Mouse (Mus musculus) thymus, postnatal 0 days (tissue): ENCODE results near the gene Rnf157. TPM values are rescaled to one million over a fixed set of nuclear protein-coding genes. Genes with fewer than 3 reads are reported as not detected.

Experiments
- DNase-seq: peaks from one replicate; pipeline ENCODE4 v3.0.0-alpha.2; 2015; ENCODE audit warnings: low spot score
- polyA plus RNA-seq: library from polyadenylated mRNA; unstranded; fragments of >200 nt; fragmentation: Nextera tagmentation; extraction: Ambion mirVana; gene quantifications from 2 replicates; pipeline ENCODE4 v1.2.1, GENCODE M21; 2015

Rnf157 gene
- polyA plus RNA-seq, 1 experiment from 2014 or later, result 56.7 TPM

DNA sequence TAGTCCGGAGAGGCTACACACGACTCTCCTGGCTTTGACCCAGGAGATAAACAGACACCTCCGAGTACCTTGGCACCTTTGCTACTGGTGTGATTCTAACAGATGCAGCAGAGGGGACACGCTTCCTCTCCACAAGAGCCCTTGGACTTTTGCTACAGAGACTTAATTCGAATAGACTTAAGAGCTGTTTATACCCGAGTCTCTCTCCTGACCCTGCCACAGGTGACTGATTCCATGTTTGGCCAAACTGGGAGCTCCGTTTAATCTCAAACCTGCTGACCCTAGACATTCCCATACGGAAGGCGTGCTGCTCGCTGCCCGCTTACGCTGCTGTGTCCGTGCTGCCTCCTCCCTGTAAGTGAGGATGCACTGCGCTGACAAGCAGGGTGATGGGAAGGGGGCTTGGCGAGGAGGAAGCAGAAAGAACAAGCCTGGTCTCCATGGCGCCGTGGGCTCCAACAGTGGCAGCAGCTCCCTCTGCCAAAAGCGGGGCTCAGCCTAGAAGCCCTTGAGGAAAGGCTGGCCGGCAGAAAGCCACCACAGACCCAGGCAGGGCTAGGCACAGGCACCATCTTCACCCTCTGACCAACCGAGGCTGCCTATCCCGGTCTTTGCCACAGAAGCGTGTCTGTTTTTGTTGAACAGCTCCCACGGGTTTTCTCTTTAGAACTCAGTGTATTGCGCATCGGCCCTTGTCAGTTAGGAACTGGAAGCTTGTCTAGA lies 70.6 kb downstream of the Rnf157 start:
- no peak for DNase-seq

DNA sequence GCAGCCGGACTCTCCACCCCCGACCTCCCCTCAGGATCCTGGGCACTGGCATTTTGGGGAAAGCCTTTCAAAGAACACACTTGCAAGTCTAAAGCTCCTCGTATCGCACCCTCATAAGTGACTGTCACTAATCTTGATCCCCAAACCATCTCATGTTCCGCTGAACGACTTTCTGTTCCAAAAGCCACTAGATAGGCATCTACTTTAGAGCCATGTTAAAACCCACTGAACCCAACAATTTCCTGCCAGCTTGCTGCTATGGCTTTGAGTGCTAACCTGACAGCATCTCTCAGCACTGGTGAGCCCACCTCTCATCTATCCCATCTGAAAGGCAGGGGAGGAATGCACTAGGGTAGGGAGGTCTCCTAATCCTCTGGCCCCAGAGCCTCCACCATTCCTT lies 75.3 kb downstream of the Rnf157 start:
- peak; percentile 64 for DNase-seq

DNA sequence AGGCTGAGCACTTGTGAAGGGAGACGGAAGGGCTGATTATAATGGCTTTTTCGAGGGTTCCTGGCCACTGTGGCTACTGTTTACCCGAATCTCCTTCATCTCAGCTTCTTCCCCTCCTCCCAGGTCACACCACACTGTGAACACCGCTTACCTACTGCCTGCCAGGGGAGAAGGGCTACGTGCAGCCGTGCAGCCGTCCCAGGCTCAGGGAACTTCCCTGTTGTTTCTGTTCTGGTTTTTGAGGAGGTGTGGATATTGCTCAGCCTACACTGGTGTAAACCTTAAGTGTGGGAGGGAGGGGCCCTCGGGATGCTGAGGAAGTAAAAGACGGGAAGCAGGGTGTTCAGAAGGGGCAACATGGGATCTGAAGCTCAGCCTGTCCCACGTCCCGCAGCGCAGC lies 75.8 kb downstream of the Rnf157 start:
- no peak for DNase-seq

DNA sequence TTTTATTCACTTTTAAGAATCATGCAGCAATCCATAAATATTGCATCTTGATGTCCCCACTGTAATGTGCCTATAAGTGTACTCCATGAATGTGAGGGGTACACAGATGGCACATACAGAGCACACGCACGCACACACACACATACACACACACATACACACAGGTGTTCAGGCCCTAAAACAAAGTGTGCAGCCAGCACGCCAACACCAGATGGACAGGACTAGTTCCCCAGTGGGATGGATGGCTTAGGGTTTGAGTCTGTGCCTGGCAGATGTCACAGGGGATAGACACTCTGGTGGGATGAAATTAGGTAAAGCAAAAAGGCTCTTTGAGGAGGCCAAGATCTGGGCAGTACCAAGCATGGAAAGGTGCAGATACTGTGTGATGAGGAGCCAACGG lies 76.4 kb downstream of the Rnf157 start:
- DNase-seq, result no peak

DNA sequence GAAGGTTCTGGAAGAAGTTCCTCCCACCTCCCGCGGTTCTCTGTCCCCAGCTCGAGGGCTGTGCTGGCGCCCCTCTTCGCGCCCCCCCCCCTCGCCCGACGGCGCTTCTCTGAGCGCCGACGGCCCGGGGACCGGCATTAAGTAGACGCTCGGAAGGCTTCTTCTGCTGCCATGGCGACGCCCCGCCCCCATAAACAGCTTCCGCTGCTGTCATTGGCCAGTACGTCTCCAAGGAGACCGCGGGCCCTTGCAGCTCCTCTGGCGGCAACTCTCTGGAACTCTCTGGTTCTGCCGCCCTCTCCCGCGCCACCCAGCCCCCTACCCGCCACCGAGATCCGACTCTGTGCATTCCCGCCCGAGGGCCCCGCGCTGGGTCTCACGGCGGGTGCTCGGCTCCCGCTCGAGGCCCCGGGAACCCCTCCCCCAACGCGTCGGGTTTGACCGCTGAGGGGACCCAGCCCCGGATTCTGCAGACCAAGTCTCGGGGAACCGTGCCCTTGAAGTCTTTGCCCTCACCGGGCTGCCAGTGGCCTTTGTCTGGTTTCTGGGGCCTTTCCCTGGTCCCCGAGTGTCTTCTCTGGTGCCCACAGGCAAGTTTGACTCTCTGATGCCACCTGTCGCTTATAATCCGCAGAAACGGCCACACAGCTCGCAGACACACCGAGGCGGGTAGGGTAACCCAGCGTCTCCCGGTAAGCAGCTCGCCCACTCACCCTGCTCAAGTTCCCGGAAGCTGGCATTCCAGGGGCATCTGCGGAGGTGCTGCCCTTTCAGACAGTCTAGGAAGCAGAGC lies 77.4 kb downstream of the Rnf157 start, which contains the start of gene Foxj1:
Foxj1 (minus strand) TSS at position 156 of the 793 bp plus-strand sequence.
- peak; percentile 95 for DNase-seq

DNA sequence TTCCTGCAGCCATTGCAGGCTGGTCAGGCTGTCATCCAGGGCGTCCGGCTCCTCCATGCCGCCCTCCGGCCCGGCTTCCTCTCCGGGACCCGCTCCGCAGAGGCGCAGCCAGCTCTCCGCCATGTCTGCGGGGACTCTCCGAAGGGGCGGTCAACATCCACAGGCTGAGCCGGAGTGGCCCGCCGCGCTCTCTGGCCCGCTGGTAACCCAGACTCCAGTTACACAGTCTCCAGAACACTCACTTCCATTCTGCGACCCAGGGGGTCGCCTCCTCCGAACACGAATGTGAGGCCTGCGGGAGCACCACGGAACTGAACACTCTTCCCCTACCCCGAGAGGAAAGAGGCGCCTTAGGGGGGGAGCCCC lies 78.4 kb downstream of the Rnf157 start:
- DNase-seq, result no peak

DNA sequence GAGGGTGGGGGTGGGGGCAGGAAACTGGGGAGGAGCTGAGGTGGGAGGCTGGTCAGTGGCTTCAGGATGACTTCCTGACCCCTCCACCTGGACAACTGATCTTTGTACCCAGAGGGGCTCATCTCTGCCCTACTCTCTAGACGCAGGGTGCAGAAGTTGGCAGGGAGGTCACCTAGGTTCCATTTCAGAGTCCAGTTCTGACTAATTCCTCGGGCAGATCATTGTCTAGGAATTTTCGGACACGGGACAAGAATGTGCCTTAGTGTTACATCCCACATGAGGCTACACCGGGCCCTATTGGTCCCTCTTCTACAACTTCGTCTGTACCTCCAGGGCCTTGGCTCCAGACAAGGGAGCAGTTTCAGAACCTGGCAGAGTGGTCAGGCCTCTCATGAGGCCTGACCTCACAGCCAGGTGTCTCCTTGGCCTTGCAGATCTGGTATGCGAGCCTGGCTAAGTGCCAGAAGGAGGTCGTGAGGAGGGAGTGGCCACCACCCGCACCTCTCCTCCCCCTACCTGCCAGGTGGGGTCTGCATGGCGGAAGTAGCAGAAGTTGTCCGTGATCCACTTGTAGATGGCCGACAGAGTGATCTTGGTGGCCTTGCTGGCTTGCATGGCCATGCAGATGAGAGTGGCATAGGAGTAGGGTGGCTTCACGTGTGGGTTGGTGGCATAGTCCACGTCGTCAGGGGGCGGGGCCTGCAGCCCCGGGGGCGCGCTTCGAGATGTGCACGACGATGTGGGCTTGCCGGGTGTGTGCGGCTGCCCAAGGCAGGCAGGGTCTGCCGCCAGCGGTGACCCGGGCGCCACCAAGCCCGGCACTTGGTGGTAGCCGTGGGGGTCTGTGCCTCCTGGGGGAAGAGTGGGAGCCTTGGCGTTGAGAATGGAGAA lies 79.1 kb downstream of the Rnf157 start:
- DNase-seq, result no peak

DNA sequence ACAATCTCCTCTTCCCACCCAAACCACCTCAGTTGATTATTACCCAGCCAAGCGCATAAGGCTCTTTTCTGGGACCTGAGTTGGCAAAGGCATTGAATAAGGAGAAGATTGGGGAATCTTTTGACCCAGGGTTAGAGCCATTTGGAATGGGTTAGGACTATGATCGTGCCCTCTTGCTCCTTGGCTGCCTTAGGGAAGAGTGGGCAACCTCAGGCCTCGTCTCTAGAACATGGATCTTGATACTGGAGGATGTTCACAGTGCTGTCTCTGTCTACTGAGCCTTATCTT lies 79.9 kb downstream of the Rnf157 start:
- no peak for DNase-seq

DNA sequence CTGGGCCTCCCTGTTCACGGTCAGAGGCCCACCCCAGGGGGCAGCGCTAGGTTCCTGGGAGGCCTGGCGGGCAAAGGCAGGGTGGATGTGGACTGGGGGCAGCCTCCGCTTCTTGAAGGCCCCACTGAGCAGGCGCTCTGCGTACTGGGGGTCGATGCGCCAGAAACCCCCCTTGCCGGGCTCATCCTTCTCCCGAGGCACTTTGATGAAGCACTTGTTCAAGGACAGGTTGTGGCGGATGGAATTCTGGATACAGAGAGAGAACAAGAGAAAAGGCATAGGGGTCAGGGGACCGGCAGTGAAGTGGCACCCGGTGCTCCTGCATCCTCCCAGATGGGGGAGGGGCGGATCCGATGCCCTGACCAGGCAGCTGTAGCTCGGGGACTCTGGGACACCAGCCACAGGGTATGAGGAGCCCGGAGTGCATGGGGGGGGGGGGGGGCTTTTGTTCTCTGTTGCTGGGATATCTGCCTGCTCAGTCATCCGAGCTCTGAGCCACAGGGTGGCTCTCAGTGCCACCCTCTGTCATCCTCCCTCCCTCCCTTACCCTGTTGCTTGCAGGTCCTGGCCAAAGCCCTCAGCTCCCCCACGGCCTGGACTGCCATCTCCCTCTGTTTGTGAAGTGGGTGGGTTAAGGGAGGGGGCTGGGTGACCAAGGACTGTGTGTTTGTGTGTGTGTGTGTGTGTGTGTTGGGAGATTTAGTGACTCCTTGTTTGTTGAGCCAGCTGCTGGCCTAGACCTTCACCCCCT lies 80.4 kb downstream of the Rnf157 start:
- DNase-seq, result no peak

DNA sequence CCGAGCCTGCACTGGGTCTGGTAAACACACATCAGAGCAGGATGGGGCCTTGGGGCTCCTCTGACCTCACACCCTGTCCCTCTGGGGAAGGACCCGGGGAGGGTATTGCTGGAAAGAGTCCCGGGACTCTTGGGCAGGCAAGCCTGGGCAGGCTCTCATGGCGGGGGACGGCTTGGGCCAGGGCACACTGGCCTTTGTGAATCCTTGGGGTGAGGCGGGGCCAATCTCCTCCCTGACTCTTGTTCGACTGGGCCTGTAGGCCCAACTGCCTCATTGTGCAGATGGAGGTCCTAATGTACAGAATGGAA lies 82.7 kb downstream of the Rnf157 start:
- DNase-seq, result no peak

DNA sequence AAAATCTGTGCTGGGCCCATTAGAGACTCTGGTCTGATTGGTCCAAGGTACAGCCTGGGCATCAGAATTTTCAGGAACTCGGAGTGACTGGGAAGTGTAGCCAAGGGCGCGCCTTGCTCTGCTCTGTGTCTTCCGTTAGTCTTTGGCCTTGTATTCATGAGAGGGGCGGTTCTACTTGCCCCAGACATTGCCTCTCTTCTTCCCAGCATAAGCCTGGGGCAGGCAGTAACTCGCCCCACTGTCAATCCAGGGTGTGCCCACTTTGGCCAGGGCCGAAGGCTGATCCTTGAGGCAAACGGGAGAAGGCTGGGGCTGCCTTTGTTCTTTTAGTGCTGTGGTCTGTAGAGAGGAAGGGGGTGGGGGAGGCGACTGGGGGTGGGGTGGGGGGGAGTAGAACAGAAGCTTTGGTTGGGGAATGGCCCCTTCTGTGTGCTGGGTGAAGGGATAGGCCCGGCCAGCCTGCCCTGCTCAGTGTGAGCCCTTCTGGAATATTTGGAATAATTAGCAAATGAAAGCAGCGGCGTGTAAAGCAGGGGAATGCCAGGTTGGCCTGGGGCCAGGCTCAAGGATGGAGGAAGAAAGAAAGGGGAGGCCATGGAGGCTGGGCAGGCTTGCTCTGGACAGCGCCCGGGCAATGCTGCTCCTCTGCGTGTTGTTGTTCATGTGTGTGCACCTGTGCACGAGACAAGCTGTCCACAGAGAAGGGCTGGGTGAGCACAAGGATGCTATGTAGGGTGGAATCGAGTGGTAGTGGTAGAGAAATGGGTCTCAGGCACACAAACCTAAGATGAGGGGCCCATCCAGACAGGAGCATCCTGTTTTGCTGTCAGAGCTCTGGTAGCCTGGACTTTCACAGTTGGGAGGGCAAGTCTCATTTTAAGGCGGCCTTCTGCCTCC lies 83.3 kb downstream of the Rnf157 start:
- no peak for DNase-seq

DNA sequence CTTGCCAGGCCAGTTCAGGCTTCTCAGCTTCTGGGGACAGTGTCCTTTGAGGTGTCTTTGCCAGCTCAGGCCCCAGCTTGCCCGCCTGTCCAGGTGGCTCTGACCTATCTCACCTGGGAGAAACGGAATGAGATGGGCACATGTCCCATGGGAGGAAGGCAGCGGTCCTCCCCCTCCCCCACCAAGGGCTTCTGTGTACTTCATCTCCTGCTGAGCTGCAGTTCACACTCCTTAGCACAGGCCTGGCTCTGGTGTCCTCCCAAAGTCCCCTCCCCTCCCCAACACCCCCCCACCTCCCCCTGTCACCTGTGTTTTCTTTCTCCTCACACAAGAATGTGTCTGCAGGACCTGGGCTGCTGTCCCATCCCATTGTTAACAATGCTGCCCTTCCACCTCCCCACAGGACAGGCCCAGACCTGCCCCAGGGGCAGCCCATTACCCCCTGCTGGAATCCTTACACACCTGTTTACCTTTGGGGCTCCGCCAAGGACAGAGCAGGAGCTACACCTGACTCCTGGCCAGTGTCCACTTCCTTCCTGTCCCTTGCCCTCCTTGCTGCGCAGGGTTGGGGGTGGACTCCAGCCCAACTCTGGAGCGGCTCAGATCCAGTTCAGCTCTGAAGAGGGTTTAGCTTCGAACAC lies 85.7 kb downstream of the Rnf157 start:
- no peak for DNase-seq

DNA sequence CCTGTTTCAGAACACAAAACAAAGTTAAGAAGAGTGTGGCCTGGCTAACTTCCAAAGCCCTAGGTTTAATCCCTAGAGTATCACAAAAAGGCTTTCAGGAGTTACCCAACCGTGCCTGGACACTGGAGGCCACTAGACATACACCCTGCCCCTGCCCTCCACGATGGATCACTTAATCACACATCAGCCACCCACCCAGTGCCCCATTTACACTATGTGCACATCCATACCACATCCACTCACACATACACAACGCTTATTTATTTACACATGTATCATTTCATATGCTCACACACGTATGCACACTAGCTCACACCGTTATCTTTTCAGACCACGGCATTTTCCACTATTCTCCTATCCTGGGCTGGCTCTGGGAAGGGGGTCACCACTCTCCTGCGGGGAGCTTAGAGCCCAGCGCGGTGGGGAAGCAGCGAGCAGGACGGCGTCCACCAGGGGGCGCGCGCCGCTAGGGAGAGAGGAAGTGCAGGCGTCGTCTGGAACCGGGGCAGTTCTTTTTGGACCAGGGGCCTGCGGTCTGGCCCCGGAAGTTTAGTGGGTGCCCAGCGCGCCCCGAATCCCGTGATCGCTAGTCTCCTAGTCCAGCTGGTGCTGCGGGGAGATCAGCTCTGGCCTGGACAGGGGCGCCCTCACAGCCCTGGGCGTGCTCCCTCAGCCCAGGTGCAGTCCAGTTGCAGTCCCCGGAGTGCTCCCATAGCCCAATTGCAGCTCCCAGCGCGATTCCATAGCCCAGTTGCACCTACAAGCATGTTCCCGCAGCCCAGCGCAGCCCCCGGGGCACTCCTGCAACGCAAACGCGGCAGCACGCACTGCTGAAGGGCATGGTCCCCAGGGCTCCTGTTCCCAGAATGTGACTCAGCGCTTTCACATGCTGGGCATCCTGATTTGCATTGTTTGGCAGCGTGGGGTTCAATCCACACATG lies 93.8 kb downstream of the Rnf157 start:
- DNase-seq, result peak; percentile 83

DNA sequence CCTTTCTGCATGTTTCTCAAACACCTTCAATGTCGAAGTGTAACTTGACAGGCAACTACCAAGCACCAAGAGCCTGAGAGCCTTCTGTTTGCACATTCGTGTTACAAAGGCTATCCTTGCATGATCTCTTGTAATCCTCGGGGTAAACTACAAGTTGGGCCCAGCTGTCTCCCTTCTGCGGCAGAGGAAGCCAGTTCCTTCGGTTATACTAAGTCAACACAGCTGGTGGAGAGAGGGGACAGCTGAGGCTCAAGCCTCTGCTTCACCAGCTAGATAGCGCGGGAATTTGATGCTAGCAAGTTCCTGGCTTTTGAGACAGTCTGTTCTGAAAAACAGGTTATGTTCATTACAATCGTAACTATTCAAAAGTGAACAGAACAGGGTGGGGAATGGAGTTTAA lies 100.5 kb downstream of the Rnf157 start:
- DNase-seq, result peak; percentile 51

DNA sequence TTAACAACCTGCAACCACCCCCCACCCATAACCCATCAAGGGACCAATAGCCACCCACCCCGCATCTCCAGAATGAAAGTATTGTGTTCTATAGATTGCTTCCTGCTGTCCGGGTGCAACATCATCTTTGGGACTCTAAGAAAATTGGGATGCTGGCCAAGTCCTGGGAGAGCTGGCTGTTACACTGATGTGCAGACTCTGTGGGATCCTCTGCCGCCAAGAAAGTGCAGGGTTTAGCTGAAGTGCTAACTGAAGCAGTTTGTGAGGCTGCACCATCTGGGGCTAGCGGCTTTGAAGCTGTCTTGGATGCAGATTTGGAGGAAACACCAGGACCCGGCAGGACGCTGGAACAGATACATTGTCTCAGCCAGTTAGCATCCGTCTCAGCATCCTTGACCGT lies 101.7 kb downstream of the Rnf157 start:
- no peak for DNase-seq

DNA sequence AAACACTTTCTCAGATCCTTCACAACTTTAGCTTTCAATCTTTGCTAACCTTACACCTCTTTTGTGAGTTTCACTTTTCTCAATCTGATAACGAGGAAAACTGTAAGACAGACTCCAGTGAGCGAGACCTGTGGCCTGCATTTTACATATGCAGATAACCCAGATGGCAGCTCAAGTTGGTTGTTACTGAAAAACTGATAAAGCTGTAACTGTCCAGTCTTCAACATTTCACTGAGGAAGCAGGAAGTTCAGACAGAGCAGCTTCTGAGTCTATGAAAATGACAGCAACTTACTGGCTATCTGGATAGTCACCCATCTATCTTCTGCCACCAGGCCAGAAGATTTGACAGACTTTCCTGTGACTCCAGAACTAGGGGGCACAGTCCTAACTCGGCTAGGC lies 103.2 kb downstream of the Rnf157 start:
- DNase-seq, result no peak

DNA sequence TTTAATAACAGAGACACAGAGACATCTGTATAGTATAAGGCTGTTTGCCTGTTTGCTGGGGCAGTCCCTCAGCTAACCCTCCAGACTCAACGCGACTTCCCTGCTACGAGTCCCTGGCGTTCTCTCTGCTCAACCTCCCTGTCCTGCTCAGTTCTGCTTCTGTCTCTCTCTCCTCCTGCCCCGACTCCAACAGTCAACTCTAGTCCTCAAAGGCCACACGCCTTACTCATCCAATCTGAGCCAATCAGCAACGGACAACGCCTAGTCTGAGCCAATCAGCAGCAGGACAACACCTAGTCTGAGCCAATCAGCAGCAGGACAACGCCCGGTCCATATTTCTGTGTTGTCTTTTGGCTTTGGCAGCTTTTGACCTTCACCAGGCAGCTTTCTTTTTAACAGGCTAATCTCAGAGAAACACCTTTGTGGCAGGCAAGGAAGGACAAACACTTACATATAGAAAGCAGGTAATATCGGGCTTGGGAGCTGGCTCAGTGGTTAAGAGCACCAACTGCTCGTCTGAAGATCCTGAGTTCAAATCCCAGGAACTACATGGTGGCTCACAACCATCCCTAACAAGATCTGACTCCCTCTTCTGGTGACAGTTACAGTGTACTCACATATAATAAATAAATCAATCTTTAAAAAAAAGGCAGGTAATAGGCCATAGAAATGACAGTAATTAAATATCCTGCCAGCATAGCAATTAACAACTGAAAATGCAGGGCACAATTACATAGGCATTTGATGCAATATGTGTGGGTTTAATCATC lies 104.9 kb downstream of the Rnf157 start:
- no peak for DNase-seq
